Mouse (Mus musculus) bone marrow macrophage, adult 2 months (primary cell): ENCODE results near the gene Zfp408.

Source experiments
- CTCF ChIP-seq: IDR thresholded peaks from 2 replicates; pipeline ENCODE4 v1.5.1; 2012; ENCODE audit warnings: low read depth, mild to moderate bottlenecking, low read length, moderate library complexity
- POLR2A ChIP-seq: IDR thresholded peaks from 2 replicates; pipeline ENCODE4 v1.6.1; 2012; ENCODE audit warnings: mild to moderate bottlenecking, low read depth, low read length, borderline replicate concordance

GRCm38 (mm10) chr2:91652863-91653262 lies 3.3 kb upstream of the Zfp408 start:
- TF ChIP-seq POLR2A = no peak
- TF ChIP-seq CTCF = no peak
